Mouse (Mus musculus) heart, embryonic 14.5 days (tissue): ENCODE measurements around the gene Nfu1. TPM values are rescaled to one million over a fixed set of nuclear protein-coding genes. Genes with fewer than 3 reads are reported as not detected.

ENCODE experiments used
- ATAC-seq: fragments of 200-750 bp; cut with Nextera tagmentation; 2 replicates; pipeline ENCODE4 v1.8.0; 2017; ENCODE audit warnings: low read depth, moderate TSS enrichment; ENCODE audit not compliant: insufficient number of reproducible peaks, insufficient read depth, low FRiP score
- H3K27ac ChIP-seq, 2 experiments: fragments of 200-500 bp in 1 of 2; fragments of 300-500 bp in 1 of 2; sonication (generic) in 1 of 2; replicated peaks in 1 of 2; 2 replicates each; pipeline ENCODE4 v1.5.1; 2012 to 2014; ENCODE audit warnings: low read depth in 2 of 2, low read length in 2 of 2, control low read depth in 1 of 2, mild to moderate bottlenecking in 1 of 2, mixed read lengths in 1 of 2; ENCODE audit not compliant: control insufficient read depth in 1 of 2, insufficient read depth in 1 of 2
- H3K27me3 ChIP-seq: fragments of 300-500 bp; sonication (generic); 2 replicates; pipeline ENCODE4 v1.6.1; 2014; ENCODE audit warnings: mild to moderate bottlenecking, low read length, control low read depth; ENCODE audit not compliant: control insufficient read depth, insufficient read depth
- H3K36me3 ChIP-seq: fragments of 300-500 bp; sonication (generic); 2 replicates; pipeline ENCODE4 v1.6.1; 2014; ENCODE audit warnings: mild to moderate bottlenecking, control low read depth, low read length, mixed read lengths; ENCODE audit not compliant: control insufficient read depth, insufficient read depth
- H3K4me1 ChIP-seq, 2 experiments: fragments of 200-500 bp in 1 of 2; fragments of 300-500 bp in 1 of 2; sonication (generic) in 1 of 2; 2 replicates each; pipeline ENCODE4 v1.6.1; 2012 to 2014; ENCODE audit warnings: low read length in 2 of 2, control low read depth in 1 of 2, mixed read lengths in 1 of 2; ENCODE audit not compliant: control insufficient read depth in 2 of 2, insufficient read depth in 2 of 2
- H3K4me2 ChIP-seq: fragments of 300-500 bp; sonication (generic); 2 replicates; pipeline ENCODE4 v1.6.1; 2014; ENCODE audit warnings: mild to moderate bottlenecking, low read length
- H3K4me3 ChIP-seq, 2 experiments: fragments of 200-500 bp in 1 of 2; fragments of 300-500 bp in 1 of 2; sonication (generic) in 1 of 2; 2 replicates each; pipeline ENCODE4 v1.5.1; 2012 to 2014; ENCODE audit warnings: low read length in 2 of 2, mild to moderate bottlenecking in 2 of 2, control low read depth in 1 of 2, low read depth in 1 of 2, moderate library complexity in 1 of 2; ENCODE audit not compliant: control insufficient read depth in 1 of 2, insufficient read depth in 1 of 2
- H3K9ac ChIP-seq: fragments of 300-500 bp; sonication (generic); 2 replicates; pipeline ENCODE4 v1.6.1; 2014; ENCODE audit warnings: mild to moderate bottlenecking, low read length
- H3K9me3 ChIP-seq: fragments of 300-500 bp; sonication (generic); 2 replicates; pipeline ENCODE4 v1.6.1; 2016; ENCODE audit warnings: low read length, control low read depth; ENCODE audit not compliant: control insufficient read depth
- WGBS: fragments of 180-500 bp; shearing (Covaris S2); extraction: QIAGEN DNeasy Blood & Tissue Kit; methylation state at CpG from one replicate; pipeline ENCODE4 v1.1.7; 2014; 5-methylcytosine and 5-hydroxymethylcytosine counted together
- polyA plus RNA-seq: library from polyadenylated mRNA; unstranded; fragments of >200 nt; fragmentation: Nextera tagmentation; extraction: Ambion mirVana; gene quantifications from 2 replicates; pipeline ENCODE4 v1.2.1, GENCODE M21; 2014

Gene Nfu1
- polyA plus RNA-seq, 1 experiment from 2014 or later, result 108 TPM

- Histone ChIP-seq H3K4me3 (no peak overlapping the region), H3K9ac (no peak overlapping the region), H3K27ac (no peak overlapping the region), H3K27me3 (no peaks in the 10 kb centered on the region), H3K4me1 (peaks cover 13 to 34% of the 10 kb centered on the region in 2 experiments), H3K4me2 (no peak overlapping the region), H3K9me3 (no peaks in the 10 kb centered on the region), H3K36me3 (peaks cover 46% of the 10 kb centered on the region)
- no peak for ATAC-seq
- WGBS, result 72% methylated on average over 8 of the region's 8 CpGs
These were observed 23.5 kb upstream of the Nfu1 start for GRCm38 (mm10) chr6:86985314-86986106.

DNA sequence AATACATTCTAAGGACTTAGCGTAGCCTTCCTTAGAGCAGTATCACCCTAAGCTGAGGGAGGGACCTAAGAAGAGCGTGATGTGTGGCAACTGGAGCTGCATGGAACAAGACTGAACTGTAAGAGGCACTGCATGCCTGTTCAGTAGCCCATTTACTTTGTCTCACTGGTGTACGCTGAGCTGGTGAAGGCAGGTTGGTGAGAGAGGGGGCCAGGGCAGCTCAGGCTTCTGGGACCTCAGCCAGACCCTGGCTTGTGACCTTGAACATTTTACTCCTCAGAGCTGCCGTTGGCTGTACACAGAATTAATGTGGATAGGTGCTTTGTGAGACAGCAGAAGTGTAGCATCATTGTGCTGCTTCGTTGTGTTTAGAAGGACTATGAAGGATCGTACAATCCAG lies 19.5 kb upstream of the Nfu1 start:
- Histone ChIP-seq H3K27me3 (no peaks in the 10 kb centered on the region), H3K9me3 (no peaks in the 10 kb centered on the region), H3K9ac (peak overlapping the region; percentile 34; the same call in 1 of the 2 replicates), H3K4me2 (peak overlapping the region; percentile 23; the same call in 1 of the 2 replicates), H3K36me3 (peaks cover 18% of the 10 kb centered on the region), H3K4me3 (no peak overlapping the region), H3K27ac (peak overlapping the region; percentile 75 to 85), H3K4me1 (peaks cover 20 to 60% of the 10 kb centered on the region in 2 experiments)
- ATAC-seq, result peak; percentile 79
- WGBS, result 37% methylated on average over 6 of the region's 6 CpGs

DNA sequence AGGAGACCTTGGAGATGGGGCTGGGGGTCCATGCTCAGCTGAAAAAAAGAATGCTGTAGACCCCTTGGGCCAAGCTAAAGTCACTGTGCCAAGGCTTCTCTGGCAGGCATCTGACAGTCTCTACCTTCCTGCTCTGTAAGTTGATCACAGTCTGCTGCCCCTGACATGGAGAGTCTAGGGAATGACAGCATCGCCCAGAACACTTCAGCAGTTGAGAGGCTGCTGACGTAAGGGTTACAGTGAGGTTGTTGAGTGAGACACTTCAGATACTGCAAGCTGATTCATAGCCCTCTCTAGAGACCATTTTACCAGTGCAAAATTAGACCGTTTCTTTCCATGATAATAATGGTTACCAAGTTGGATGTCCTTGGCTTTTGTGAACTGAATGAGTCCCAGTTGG lies 18.0 kb upstream of the Nfu1 start:
- peaks cover 22 to 62% of the 10 kb centered on the region in 2 experiments for H3K4me1 ChIP-seq
- no peaks in the 10 kb centered on the region for H3K27me3 ChIP-seq
- H3K27ac ChIP-seq, result peak overlapping the region; percentile 87 to 92
- ATAC-seq, result peak; percentile 85
- H3K9ac ChIP-seq, result no peak overlapping the region
- H3K4me3 ChIP-seq, result no peak overlapping the region
- WGBS, result 28% methylated on average over 3 of the region's 3 CpGs
- H3K4me2 ChIP-seq, result peak overlapping the region; percentile 16
- H3K9me3 ChIP-seq, result no peaks in the 10 kb centered on the region
- H3K36me3 ChIP-seq, result peaks cover 22% of the 10 kb centered on the region

GRCm38 (mm10) chr6:86992349-86992748 lies 16.7 kb upstream of the Nfu1 start:
- H3K27ac ChIP-seq, result no peak overlapping the region
- no peaks in the 10 kb centered on the region for H3K9me3 ChIP-seq
- H3K4me3 ChIP-seq, result no peak overlapping the region
- no peaks in the 10 kb centered on the region for H3K27me3 ChIP-seq
- 95% methylated on average over 8 of the region's 8 CpGs for WGBS
- H3K36me3 ChIP-seq, result peaks cover 21% of the 10 kb centered on the region
- H3K4me1 ChIP-seq, result peaks cover 25 to 55% of the 10 kb centered on the region in 2 experiments
- no peak overlapping the region for H3K9ac ChIP-seq
- no peak overlapping the region for H3K4me2 ChIP-seq
- ATAC-seq, result no peak

GRCm38 (mm10) chr6:86994254-86994653 lies 14.8 kb upstream of the Nfu1 start:
- Histone ChIP-seq H3K4me2 (no peak overlapping the region), H3K9ac (no peak overlapping the region), H3K27me3 (no peaks in the 10 kb centered on the region), H3K4me3 (no peak overlapping the region), H3K27ac (no peak overlapping the region), H3K4me1 (peaks cover 16 to 37% of the 10 kb centered on the region in 2 experiments), H3K9me3 (no peaks in the 10 kb centered on the region), H3K36me3 (peaks cover 35% of the 10 kb centered on the region)
- ATAC-seq, result no peak
- 80% methylated on average over 4 of the region's 4 CpGs for WGBS

- Histone ChIP-seq H3K36me3 (peaks cover 41% of the 10 kb centered on the region), H3K4me3 (no peak overlapping the region), H3K27ac (no peak overlapping the region), H3K4me1 (peaks cover 11 to 17% of the 10 kb centered on the region in 2 experiments), H3K9me3 (no peaks in the 10 kb centered on the region), H3K4me2 (no peak overlapping the region), H3K27me3 (no peaks in the 10 kb centered on the region), H3K9ac (no peak overlapping the region)
- no peak for ATAC-seq
- WGBS, result 75% methylated on average over 5 of the region's 5 CpGs
These were observed 12.3 kb upstream of the Nfu1 start for GRCm38 (mm10) chr6:86996629-86997307.

DNA sequence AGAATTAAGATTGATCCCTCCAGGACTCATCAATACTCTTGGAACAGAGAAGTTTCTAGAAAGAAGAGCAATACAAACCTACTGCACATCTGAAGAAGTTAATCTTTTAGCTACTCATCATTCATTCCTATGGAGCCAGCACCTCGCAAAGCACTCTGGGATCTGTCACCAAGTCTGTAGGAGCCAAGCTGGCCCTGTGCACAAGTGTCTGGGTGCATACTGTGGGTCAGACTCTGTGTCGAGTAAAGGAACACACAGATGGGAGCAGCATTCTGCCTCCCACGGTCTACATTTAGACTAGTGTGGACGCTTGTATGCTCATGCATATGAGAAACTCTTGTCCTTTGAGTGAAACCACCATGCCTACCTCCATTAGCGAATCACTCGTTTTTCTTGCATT lies 11.7 kb upstream of the Nfu1 start:
- H3K27ac ChIP-seq, result no peak overlapping the region
- no peak overlapping the region for H3K9ac ChIP-seq
- peaks cover 7 to 14% of the 10 kb centered on the region in 2 experiments for H3K4me1 ChIP-seq
- WGBS, result 73% methylated on average over 6 of the region's 6 CpGs
- H3K27me3 ChIP-seq, result no peaks in the 10 kb centered on the region
- no peaks in the 10 kb centered on the region for H3K9me3 ChIP-seq
- H3K4me2 ChIP-seq, result no peak overlapping the region
- H3K36me3 ChIP-seq, result peaks cover 41% of the 10 kb centered on the region
- no peak for ATAC-seq
- H3K4me3 ChIP-seq, result no peak overlapping the region
